Mouse (Mus musculus) CD4-positive, CD25-positive, alpha-beta regulatory T cell, adult 4 months (primary cell): ENCODE measurements around the gene Slc2a12. TPM values are rescaled to one million over a fixed set of nuclear protein-coding genes. Genes with fewer than 3 reads are reported as not detected.

Experiments used
- ATAC-seq: one replicate; pipeline ENCODE4 v1.8.0; 2017
- polyA plus RNA-seq, 2 experiments: library from polyadenylated mRNA; unstranded; fragments of 100-300 nt; shearing (Covaris generic); gene quantifications; one replicate each; pipeline ENCODE4 v1.2.1; 2017

Slc2a12 gene
- polyA plus RNA-seq, 2 experiments from 2014 or later: not detected

DNA sequence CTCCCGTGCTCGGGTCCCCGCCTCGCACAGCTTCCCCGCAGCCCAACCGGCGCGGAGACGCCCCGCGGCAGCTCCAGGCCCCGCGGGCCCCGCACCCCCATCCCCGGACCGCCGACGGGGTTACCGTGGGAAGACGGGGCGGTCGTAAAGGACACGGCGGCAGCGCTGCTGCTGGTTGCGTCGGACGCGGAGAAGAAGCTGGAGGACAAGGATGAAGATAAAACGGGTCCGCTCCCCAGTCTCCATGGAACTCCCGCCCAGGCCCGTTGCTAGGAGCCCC, 86.1 kb downstream of the Slc2a12 start:
- ATAC-seq: peak; percentile 33

DNA sequence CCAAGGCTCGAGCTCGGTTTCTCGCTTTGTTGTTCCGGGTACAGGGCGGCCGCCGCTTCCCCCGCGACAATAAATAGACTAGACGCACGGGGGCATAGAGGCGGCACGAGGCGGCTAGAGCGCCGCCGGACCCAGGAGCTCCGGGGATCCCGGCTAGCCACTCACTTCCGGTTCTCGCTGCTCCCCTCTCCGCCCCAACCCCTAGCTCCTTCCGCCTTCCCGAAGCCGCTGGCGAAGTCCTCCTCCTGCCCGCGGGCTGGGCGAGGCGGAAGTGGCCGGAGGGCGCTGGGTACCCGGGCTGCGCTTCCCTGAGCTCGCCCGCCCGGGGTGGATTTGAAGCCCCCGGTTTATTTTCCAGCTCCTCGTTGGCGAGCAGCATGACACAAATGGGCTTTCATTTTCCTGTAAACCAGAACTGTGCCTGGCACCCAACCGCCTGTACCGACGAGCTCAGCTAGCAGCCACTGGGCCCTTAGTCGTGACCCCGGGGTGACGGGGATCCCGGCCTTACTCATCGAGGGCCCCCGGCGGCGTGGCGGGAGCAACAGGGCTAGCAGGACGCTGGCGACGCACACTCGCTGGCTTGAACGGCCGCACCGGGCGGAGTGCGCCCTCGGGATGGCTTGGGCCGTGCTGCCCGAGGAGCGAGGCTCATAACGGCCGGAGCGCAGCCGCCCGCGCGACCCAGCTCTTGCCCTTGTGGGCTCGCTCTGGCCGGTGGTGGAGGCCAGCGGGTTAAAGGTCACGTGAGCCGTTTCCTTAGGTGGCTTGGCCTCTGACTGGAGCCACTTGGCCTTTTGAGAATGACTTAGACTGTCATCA, 86.7 kb downstream of the Slc2a12 start, which contains the start of gene Tbpl1:
TSS of gene Tbpl1 (minus strand) at position 667 of the 822 bp plus-strand sequence.
- peak; percentile 92 for ATAC-seq

DNA sequence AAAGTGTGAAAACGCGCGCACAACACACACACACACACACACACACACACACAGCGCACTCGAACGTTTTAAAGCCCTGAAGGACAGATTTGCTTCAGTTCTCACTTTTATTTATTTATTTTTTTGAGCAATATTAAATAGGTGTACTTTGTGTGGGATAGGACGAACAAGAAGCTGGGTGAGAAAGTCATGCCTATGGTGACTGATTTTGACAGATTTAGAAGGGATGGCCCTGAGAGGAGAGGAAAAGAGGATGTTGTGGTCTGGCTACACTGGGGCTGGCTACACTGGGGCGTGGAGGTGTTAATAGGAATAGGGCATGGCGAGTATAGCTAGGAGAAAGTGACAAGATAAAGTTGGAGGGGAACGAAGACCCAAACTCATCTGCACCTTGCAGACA, 87.4 kb downstream of the Slc2a12 start:
- peak; percentile 17 for ATAC-seq

DNA sequence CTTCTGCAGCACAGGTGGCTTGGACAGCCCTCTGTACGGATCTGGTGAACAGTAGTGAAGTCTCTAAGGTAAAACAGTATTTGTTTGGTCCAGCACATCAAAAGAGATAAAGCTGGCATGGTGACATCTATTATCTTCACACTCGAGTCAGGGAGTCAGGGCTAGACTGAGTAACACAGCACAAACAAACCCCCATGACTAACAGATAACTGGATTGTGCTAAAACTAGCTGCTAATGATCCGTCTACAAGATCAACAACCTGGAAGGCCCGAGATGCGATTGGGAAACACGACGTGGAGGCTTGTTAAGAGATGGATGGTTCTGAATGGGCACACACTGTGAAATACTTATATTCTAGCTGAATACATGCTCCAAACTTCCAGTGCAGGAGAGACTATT, 101.1 kb downstream of the Slc2a12 start:
- ATAC-seq: no peak

DNA sequence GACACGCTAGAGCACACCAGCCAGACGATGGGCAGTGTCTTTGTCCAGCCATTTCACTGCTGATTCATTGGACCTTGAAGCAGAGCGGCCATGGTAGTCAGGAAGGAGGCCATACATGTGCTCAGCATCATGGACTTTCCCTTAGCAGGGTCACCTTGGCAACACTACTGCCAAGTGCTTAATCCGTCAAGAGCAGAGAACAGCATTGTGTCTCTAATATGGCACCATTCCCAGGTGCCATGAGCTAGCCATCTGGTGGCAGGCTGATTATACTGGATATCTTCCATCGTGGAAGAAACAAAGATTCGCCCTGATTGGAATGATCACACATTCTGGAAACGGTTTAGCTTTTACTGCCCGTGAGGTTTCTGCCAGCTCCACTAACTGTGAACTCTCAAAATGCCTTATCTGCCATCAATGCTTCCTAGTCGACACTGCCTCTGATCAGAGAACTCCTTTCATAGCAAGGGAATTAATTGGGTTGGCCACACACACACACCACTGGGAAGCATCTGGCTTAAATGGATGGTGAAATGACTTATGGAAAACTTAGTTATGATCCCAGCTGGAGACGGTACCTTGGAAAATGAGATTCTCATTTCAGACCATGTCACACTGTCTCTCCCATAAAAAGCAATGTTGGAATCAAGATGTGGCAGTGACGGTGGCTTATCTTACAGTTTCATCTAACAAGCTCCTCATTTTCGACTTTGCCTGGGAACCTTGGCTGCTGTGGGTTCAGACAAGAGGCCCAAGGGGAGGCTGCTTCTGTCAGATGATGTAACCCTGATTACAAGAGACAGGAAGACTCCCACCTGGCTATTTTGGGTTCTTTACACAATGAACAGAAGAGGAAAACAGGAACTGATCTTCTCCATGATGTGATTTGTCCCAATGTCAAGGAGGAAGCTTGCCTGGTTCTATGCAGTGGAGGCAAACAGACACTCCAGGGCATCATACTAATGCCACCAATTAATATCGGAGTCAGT, 101.8 kb downstream of the Slc2a12 start:
- ATAC-seq: no peak

DNA sequence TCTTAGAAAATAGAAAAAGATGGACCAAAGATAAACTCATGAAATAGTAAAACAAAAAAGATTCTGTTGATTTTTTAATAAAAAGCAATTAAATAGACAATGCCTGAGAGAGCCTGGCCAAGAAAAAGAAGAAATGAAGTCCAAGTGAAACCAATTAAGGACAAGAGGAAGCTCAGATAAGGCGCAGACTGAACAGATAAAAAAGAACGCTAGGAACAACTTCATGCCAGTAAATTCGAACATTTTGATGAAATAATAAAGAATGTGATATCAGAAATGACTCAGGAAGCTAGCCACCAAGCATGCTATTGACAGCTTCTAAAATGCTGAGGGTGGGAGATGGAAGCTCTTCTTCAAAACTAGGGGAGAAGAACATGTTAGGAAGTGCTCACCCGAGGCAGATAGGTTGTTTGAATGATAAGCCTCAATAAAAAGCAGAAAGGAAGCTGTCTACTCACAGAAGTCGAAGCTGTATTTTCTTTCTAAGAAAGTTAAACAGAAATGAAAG, 106.4 kb downstream of the Slc2a12 start:
- no peak for ATAC-seq

Other genes starting within 250 kb of the Slc2a12 start
- 10 to 100 TPM; 58.0 to 67.6 TPM for gene Tbpl1, start 86.9 kb downstream of the Slc2a12 start, polyA plus RNA-seq
- under 1 TPM in 1 of 2 experiments, not detected in 1; 0.17 TPM for gene Tcf21, start 175.2 kb downstream of the Slc2a12 start, polyA plus RNA-seq